Mouse (Mus musculus) midbrain, postnatal 0 days (tissue): Measurements from ENCODE around the gene Wdr24. TPM values are rescaled to one million over a fixed set of nuclear protein-coding genes. Genes with fewer than 3 reads are reported as not detected.

Experiments used
- ATAC-seq: fragments of 200-750 bp; cut with Nextera tagmentation; 2 replicates; pipeline ENCODE4 v1.8.0; 2017; ENCODE audit warnings: moderate number of reproducible peaks, mild to moderate bottlenecking, moderate TSS enrichment, moderate library complexity; ENCODE audit not compliant: low FRiP score
- DNase-seq: peaks from one replicate; pipeline ENCODE4 v3.0.0-alpha.2; 2015; ENCODE audit warnings: low spot score
- H3K27ac ChIP-seq: fragments of 300-500 bp; sonication (generic); 2 replicates; pipeline ENCODE4 v1.5.1; 2014; ENCODE audit warnings: low read depth, mild to moderate bottlenecking, low read length, mixed read lengths
- H3K27me3 ChIP-seq: fragments of 300-500 bp; sonication (generic); 2 replicates; pipeline ENCODE4 v1.6.1; 2014; ENCODE audit warnings: low read length, control low read depth, mixed read lengths; ENCODE audit not compliant: insufficient read depth
- H3K36me3 ChIP-seq: fragments of 300-500 bp; sonication (generic); 2 replicates; pipeline ENCODE4 v1.6.1; 2014; ENCODE audit warnings: low read length, control low read depth, mixed read lengths; ENCODE audit not compliant: insufficient read depth
- H3K4me1 ChIP-seq: fragments of 300-500 bp; sonication (generic); 2 replicates; pipeline ENCODE4 v1.6.1; 2014; ENCODE audit warnings: mild to moderate bottlenecking, control low read depth, antibody characterized with exemption, low read length, mixed read lengths; ENCODE audit not compliant: insufficient read depth
- H3K4me2 ChIP-seq: fragments of 300-500 bp; sonication (generic); 2 replicates; pipeline ENCODE4 v1.6.1; 2014; ENCODE audit warnings: low read depth, mild to moderate bottlenecking, low read length, mixed read lengths; ENCODE audit not compliant: poor library complexity, severe bottlenecking
- H3K4me3 ChIP-seq: fragments of 300-500 bp; sonication (generic); 2 replicates; pipeline ENCODE4 v1.5.1; 2014; ENCODE audit warnings: low read depth, mild to moderate bottlenecking, low read length, moderate library complexity
- H3K9ac ChIP-seq: fragments of 300-500 bp; sonication (generic); replicated peaks from 2 replicates; pipeline ENCODE4 v1.6.1; 2014; ENCODE audit warnings: mild to moderate bottlenecking, low read length, moderate library complexity, mixed read lengths; ENCODE audit not compliant: poor library complexity, severe bottlenecking
- H3K9me3 ChIP-seq: fragments of 300-500 bp; sonication (generic); 2 replicates; pipeline ENCODE4 v1.6.1; 2016; ENCODE audit warnings: low read length, control low read depth
- CTCF ChIP-seq: IDR thresholded peaks from 2 replicates; pipeline ENCODE4 v1.5.1; 2016; ENCODE audit warnings: antibody characterized with exemption, mild to moderate bottlenecking
- WGBS: fragments of 180-500 bp; shearing (Covaris S2); extraction: QIAGEN DNeasy Blood & Tissue Kit; methylation state at CpG from one replicate; pipeline ENCODE4 v1.1.7; 2014; 5-methylcytosine and 5-hydroxymethylcytosine counted together
- polyA plus RNA-seq: library from polyadenylated mRNA; unstranded; fragments of >200 nt; fragmentation: Nextera tagmentation; extraction: Ambion mirVana; gene quantifications from 2 replicates; pipeline ENCODE4 v1.2.1, GENCODE M21; 2015
- total RNA-seq: library from RNA; depleted of rRNA; stranded (reverse); fragments of >200 nt; gene quantifications from 2 replicates; pipeline ENCODE4 v1.2.3, GENCODE M21; 2014

Gene Wdr24
- total and polyA plus RNA-seq, 2 experiments from 2014 or later, result 24.7 to 33.4 TPM

GRCm38 (mm10) chr17:25831451-25832281, 8.2 kb downstream of the Wdr24 start:
- peaks cover 39% of the 10 kb centered on the region for H3K4me1 ChIP-seq
- DNase-seq, result no peak
- peaks cover 45% of the 10 kb centered on the region for H3K36me3 ChIP-seq
- 63% methylated on average over 21 of the region's 21 CpGs for WGBS
- H3K4me2 ChIP-seq, result peak overlapping the region; percentile 76
- peak overlapping the region; percentile 86 for H3K9ac ChIP-seq
- H3K27me3 ChIP-seq, result no peaks in the 10 kb centered on the region
- TF ChIP-seq CTCF, result no peak
- peak overlapping the region; percentile 96 for H3K27ac ChIP-seq
- no peaks in the 10 kb centered on the region for H3K9me3 ChIP-seq
- ATAC-seq, result no peak
- H3K4me3 ChIP-seq, result peak overlapping the region; percentile 81

- Histone ChIP-seq H3K4me2 (peak overlapping the region; percentile 76), H3K27me3 (no peaks in the 10 kb centered on the region), H3K27ac (peak overlapping the region; percentile 96), H3K9me3 (no peaks in the 10 kb centered on the region), H3K4me1 (peaks cover 42% of the 10 kb centered on the region), H3K36me3 (peaks cover 35% of the 10 kb centered on the region), H3K4me3 (peak overlapping the region; percentile 81), H3K9ac (peak overlapping the region; percentile 86)
- under 1% methylated on average over 65 of the region's 77 CpGs for WGBS
- ATAC-seq, result peak; percentile 90
- DNase-seq, result peak; percentile 100
- no peak for TF ChIP-seq CTCF
These were observed 9.2 kb downstream of the Wdr24 start for GRCm38 (mm10) chr17:25832436-25833290.

- Histone ChIP-seq H3K9me3 (no peaks in the 10 kb centered on the region), H3K27ac (peak within 1 kb of the TSS; percentile 96), H3K9ac (peak within 1 kb of the TSS; percentile 86), H3K36me3 (peaks cover 33% of the 10 kb centered on the region), H3K27me3 (no peaks in the 10 kb centered on the region), H3K4me1 (peaks cover 43% of the 10 kb centered on the region), H3K4me3 (peak within 1 kb of the TSS; percentile 81), H3K4me2 (peak within 1 kb of the TSS; percentile 76)
- no peak for TF ChIP-seq CTCF
- ATAC-seq (peak; percentile 54), DNase-seq (peak; percentile 94)
- WGBS, result under 1% methylated on average over 24 of the region's 24 CpGs
These were observed 9.8 kb downstream of the Wdr24 start, which contains the start of gene Stub1 for GRCm38 (mm10) chr17:25833291-25833663. Gene Stub1, minus strand, starts transcription at chr17:25833404.

- TF ChIP-seq CTCF, result no peak
- no peaks in the 10 kb centered on the region for H3K9me3 ChIP-seq
- DNase-seq, result no peak
- WGBS, result 53% methylated on average over 6 of the region's 6 CpGs
- H3K27ac ChIP-seq, result peak overlapping the region; percentile 96; the same call in 1 of the 2 replicates
- ATAC-seq, result no peak
- H3K36me3 ChIP-seq, result peaks cover 36% of the 10 kb centered on the region
- peak overlapping the region; percentile 86 for H3K9ac ChIP-seq
- peaks cover 43% of the 10 kb centered on the region for H3K4me1 ChIP-seq
- H3K4me2 ChIP-seq, result peak overlapping the region; percentile 76
- H3K4me3 ChIP-seq, result peak overlapping the region; percentile 81
- H3K27me3 ChIP-seq, result no peaks in the 10 kb centered on the region
These were observed 10.7 kb downstream of the Wdr24 start for GRCm38 (mm10) chr17:25833961-25834594.

GRCm38 (mm10) chr17:25834595-25835222, 11.3 kb downstream of the Wdr24 start:
- Histone ChIP-seq H3K4me2 (peak overlapping the region; percentile 76), H3K27me3 (no peaks in the 10 kb centered on the region), H3K9me3 (no peaks in the 10 kb centered on the region), H3K4me3 (peak overlapping the region; percentile 81; the same call in 1 of the 2 replicates), H3K36me3 (peaks cover 42% of the 10 kb centered on the region), H3K4me1 (peaks cover 40% of the 10 kb centered on the region), H3K27ac (peak overlapping the region; percentile 32; the same call in 1 of the 2 replicates), H3K9ac (0 out of 2 replicates have a peak overlapping the region, but pooled peaks have one; percentile 29)
- ATAC-seq, result no peak
- TF ChIP-seq CTCF, result no peak
- no peak for DNase-seq
- WGBS, result 87% methylated on average over 12 of the region's 12 CpGs
